Mouse (Mus musculus) embryonic facial prominence, embryonic 11.5 days (tissue): ENCODE results near the gene Prickle3. TPM values are rescaled to one million over a fixed set of nuclear protein-coding genes. Genes with fewer than 3 reads are reported as not detected.
A peak's percentile ranks its signal among the peaks of the same experiment; 100 is the strongest.

ENCODE experiments used
- ATAC-seq: fragments of 200-750 bp; cut with Nextera tagmentation; replicated peaks from 2 replicates; pipeline ENCODE4 v1.8.0; 2017; ENCODE audit warnings: low read depth; ENCODE audit not compliant: insufficient number of reproducible peaks, low FRiP score, low TSS enrichment
- DNase-seq: peaks from one replicate; pipeline ENCODE4 v3.0.0-alpha.2; 2015; ENCODE audit warnings: low spot score
- H3K27ac ChIP-seq: fragments of 300-500 bp; sonication (generic); replicated peaks from 2 replicates; pipeline ENCODE4 v1.5.1; 2014; ENCODE audit warnings: mild to moderate bottlenecking, low read depth, low read length, control low read depth
- H3K27me3 ChIP-seq: fragments of 300-500 bp; sonication (generic); 2 replicates; pipeline ENCODE4 v1.6.1; 2014; ENCODE audit warnings: mild to moderate bottlenecking, low read length, moderate library complexity, mixed read lengths; ENCODE audit not compliant: control insufficient read depth, insufficient read depth
- H3K36me3 ChIP-seq: fragments of 300-500 bp; sonication (generic); replicated peaks from 2 replicates; pipeline ENCODE4 v1.6.1; 2014; ENCODE audit warnings: low read depth, mild to moderate bottlenecking, low read length, moderate library complexity, mixed read lengths; ENCODE audit not compliant: control insufficient read depth, insufficient read depth
- H3K4me1 ChIP-seq: fragments of 300-500 bp; sonication (generic); 2 replicates; pipeline ENCODE4 v1.6.1; 2014; ENCODE audit warnings: low read length, mixed read lengths; ENCODE audit not compliant: control insufficient read depth, insufficient read depth
- H3K4me2 ChIP-seq: fragments of 300-500 bp; sonication (generic); 2 replicates; pipeline ENCODE4 v1.6.1; 2014; ENCODE audit warnings: low read depth, mild to moderate bottlenecking, control low read depth, low read length, moderate library complexity
- H3K4me3 ChIP-seq: fragments of 300-500 bp; sonication (generic); 2 replicates; pipeline ENCODE4 v1.5.1; 2014; ENCODE audit warnings: low read depth, low read length, control low read depth
- H3K9ac ChIP-seq: fragments of 300-500 bp; sonication (generic); replicated peaks from 2 replicates; pipeline ENCODE4 v1.6.1; 2014; ENCODE audit warnings: mild to moderate bottlenecking, control low read depth, low read length
- H3K9me3 ChIP-seq: fragments of 300-500 bp; sonication (generic); replicated peaks from 2 replicates; pipeline ENCODE4 v1.6.1; 2016; ENCODE audit warnings: mild to moderate bottlenecking, low read length, inconsistent platforms, mixed read lengths; ENCODE audit not compliant: control insufficient read depth
- WGBS: fragments of 180-500 bp; shearing (Covaris S2); extraction: QIAGEN DNeasy Blood & Tissue Kit; methylation state at CpG from one replicate; pipeline ENCODE4 v1.1.7; 2014; 5-methylcytosine and 5-hydroxymethylcytosine counted together
- polyA plus RNA-seq: library from polyadenylated mRNA; unstranded; fragments of >200 nt; fragmentation: Nextera tagmentation; extraction: Ambion mirVana; gene quantifications from 2 replicates; pipeline ENCODE4 v1.2.1, GENCODE M21; 2014

The Prickle3 gene
- polyA plus RNA-seq, 1 experiment from 2014 or later = 2.6 TPM

- Histone ChIP-seq H3K36me3 (no peaks in the 10 kb centered on the region), H3K4me3 (0 out of 2 replicates have a peak overlapping the region, but pooled peaks have one; percentile 8), H3K4me2 (peak overlapping the region; percentile 33), H3K27ac (no peak overlapping the region), H3K4me1 (no peaks in the 10 kb centered on the region), H3K9ac (no peak overlapping the region; the same call in 1 of the 2 replicates), H3K9me3 (no peaks in the 10 kb centered on the region), H3K27me3 (no peaks in the 10 kb centered on the region)
- no peak for ATAC-seq
- WGBS = 29% methylated on average over 28 of the region's 28 CpGs
- peak; percentile 36 for DNase-seq
These were observed 17.4 kb downstream of the Prickle3 start for GRCm38 (mm10) chrX:7674284-7675000.

GRCm38 (mm10) chrX:7675001-7675380 lies 17.9 kb downstream of the Prickle3 start:
- ATAC-seq (no peak), DNase-seq (no peak)
- peak overlapping the region; percentile 33 for H3K4me2 ChIP-seq
- no peaks in the 10 kb centered on the region for H3K9me3 ChIP-seq
- no peaks in the 10 kb centered on the region for H3K4me1 ChIP-seq
- H3K9ac ChIP-seq = no peak overlapping the region
- no peaks in the 10 kb centered on the region for H3K36me3 ChIP-seq
- no peaks in the 10 kb centered on the region for H3K27me3 ChIP-seq
- H3K27ac ChIP-seq = no peak overlapping the region
- 41% methylated on average over 10 of the region's 10 CpGs for WGBS
- 0 out of 2 replicates have a peak overlapping the region, but pooled peaks have one; percentile 8 for H3K4me3 ChIP-seq

GRCm38 (mm10) chrX:7678986-7679385 lies 21.9 kb downstream of the Prickle3 start:
- 45% methylated on average over 3 of the region's 3 CpGs for WGBS
- Histone ChIP-seq H3K9ac (no peak overlapping the region), H3K4me1 (no peaks in the 10 kb centered on the region), H3K4me2 (no peak overlapping the region), H3K4me3 (no peak overlapping the region), H3K27me3 (no peaks in the 10 kb centered on the region), H3K27ac (no peak overlapping the region), H3K9me3 (no peaks in the 10 kb centered on the region), H3K36me3 (no peaks in the 10 kb centered on the region)
- DNase-seq (no peak), ATAC-seq (no peak)

DNA sequence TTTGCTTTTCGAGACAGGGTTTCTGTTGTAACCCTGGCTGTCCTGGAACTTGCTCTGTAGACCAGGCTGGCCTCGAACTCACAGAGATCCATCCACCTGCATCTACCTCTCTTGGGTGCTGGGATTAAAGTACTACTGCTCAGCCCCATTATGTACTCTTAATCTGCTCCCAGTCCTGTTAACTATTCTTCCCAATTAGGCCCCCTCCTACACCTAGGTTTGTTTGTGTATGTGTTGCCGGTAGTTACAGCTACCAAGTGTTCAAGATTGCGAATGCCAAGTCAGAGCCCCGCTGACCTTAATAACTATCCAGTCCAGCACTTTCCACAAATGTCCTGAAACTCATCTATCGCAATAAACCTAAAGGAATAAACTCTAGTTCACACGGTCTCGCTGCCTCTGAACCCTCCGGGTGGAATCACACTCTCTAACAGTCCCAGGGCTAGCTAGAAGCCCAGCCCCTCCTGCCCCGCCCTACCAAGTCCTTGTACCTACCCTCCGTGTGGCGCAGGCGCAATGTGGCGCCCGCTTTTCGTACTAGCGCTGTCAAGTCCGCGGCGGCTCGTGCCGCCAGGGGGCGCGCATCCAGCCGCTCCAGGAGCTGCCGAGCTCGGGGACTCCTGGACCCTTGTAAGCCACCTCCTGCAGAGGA lies 22.5 kb downstream of the Prickle3 start:
- H3K4me1 ChIP-seq = no peaks in the 10 kb centered on the region
- ATAC-seq (peak; percentile 94), DNase-seq (peak; percentile 91)
- H3K4me3 ChIP-seq = peak overlapping the region; percentile 3; the same call in 1 of the 2 replicates
- peak overlapping the region; percentile 34; the same call in 1 of the 2 replicates for H3K9ac ChIP-seq
- 20% methylated on average over 27 of the region's 27 CpGs for WGBS
- H3K27me3 ChIP-seq = no peaks in the 10 kb centered on the region
- H3K36me3 ChIP-seq = no peaks in the 10 kb centered on the region
- peak overlapping the region; percentile 30 for H3K4me2 ChIP-seq
- H3K9me3 ChIP-seq = no peaks in the 10 kb centered on the region
- H3K27ac ChIP-seq = no peak overlapping the region

DNA sequence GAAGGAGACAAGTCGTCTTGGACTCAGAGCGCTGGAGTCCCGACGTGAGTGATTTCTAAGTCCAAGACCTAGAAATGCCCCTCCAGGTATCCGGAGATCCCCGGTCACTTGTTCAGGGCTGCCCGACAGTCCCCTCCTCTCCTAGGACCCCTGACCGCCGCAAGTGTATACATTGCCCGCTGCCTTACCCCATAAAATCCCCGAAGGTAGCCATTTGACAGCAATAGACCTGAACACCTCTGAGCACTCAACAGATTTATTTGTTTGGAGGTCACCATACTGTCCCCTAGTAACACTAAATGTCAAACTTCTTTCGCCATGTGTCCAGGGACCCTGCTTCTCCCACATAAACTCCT lies 23.0 kb downstream of the Prickle3 start:
- Histone ChIP-seq H3K4me3 (peak overlapping the region; percentile 3; the same call in 1 of the 2 replicates), H3K4me1 (no peaks in the 10 kb centered on the region), H3K36me3 (no peaks in the 10 kb centered on the region), H3K9me3 (no peaks in the 10 kb centered on the region), H3K27me3 (no peaks in the 10 kb centered on the region), H3K27ac (no peak overlapping the region), H3K4me2 (peak overlapping the region; percentile 25), H3K9ac (peak overlapping the region; percentile 34; the same call in 1 of the 2 replicates)
- peak; percentile 37; the same call in 1 of the 2 replicates for ATAC-seq
- no peak for DNase-seq
- 25% methylated on average over 12 of the region's 12 CpGs for WGBS

DNA sequence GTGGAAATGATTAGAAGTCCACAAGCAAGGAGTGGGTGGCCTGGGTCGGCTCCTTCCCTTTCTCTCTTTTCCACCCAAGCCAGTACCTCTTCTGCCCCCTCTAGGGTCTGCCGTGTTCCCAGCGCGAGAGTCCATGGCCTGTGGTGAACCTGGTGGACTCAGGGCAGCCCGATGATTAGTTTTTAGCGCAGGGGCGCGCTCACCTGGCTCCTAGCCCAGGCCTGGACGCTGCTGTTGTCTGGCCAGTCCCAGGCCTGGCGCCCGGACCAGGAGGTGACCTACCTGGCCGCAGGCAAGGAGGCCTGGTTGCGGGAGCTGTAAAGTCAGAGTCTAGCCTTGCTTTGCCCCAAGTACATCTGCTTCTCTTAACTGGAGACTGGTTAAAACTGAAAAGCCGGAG lies 23.8 kb downstream of the Prickle3 start, which contains the start of gene Magix:
Magix (minus strand) TSS at position 388 of the 400 bp plus-strand sequence.
- Histone ChIP-seq H3K4me3 (no peak within 1 kb of the TSS), H3K27me3 (no peaks in the 10 kb centered on the region), H3K36me3 (no peaks in the 10 kb centered on the region), H3K27ac (no peak within 1 kb of the TSS), H3K9me3 (no peaks in the 10 kb centered on the region), H3K4me2 (peak within 1 kb of the TSS; percentile 25), H3K9ac (peak within 1 kb of the TSS; percentile 34; the same call in 1 of the 2 replicates), H3K4me1 (no peaks in the 10 kb centered on the region)
- 61% methylated on average over 14 of the region's 14 CpGs for WGBS
- no peak for ATAC-seq
- no peak for DNase-seq

- 96% methylated on average over 2 of the region's 2 CpGs for WGBS
These were observed 31.3 kb downstream of the Prickle3 start for GRCm38 (mm10) chrX:7688321-7688720.

DNA sequence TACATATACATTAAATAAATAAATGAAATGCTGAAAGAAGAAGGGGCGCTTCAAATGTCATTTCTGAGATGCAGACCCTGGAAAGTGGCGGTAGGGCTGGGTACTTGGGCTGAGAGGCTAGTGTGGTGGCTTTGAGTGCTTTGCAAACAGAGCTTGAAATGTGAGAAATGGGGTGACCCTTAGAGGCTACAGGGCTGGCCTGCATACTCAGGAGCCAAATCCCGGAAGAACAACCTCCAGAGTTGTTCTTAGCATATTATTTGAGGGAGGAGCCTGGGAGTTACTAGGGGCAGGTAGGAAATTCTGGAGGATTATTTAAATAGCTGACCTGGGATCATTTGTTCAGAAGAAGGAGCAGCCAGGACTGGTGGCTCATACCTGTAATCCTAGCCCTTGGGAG lies 33.4 kb downstream of the Prickle3 start:
- DNase-seq = no peak
- ATAC-seq = no peak
- H3K36me3 ChIP-seq = no peaks in the 10 kb centered on the region
- H3K9ac ChIP-seq = no peak overlapping the region
- no peaks in the 10 kb centered on the region for H3K27me3 ChIP-seq
- WGBS = 59% methylated on average over 3 of the region's 3 CpGs
- H3K27ac ChIP-seq = no peak overlapping the region
- H3K4me2 ChIP-seq = no peak overlapping the region
- no peaks in the 10 kb centered on the region for H3K9me3 ChIP-seq
- H3K4me1 ChIP-seq = no peaks in the 10 kb centered on the region
- H3K4me3 ChIP-seq = no peak overlapping the region

More at GRCm38 (mm10) chrX:7688321-7688720, 31.3 kb downstream of the Prickle3 start:
- DNase-seq (no peak), ATAC-seq (no peak)
- Histone ChIP-seq H3K9me3 (no peaks in the 10 kb centered on the region), H3K4me1 (no peaks in the 10 kb centered on the region), H3K9ac (no peak overlapping the region), H3K27me3 (no peaks in the 10 kb centered on the region), H3K4me3 (no peak overlapping the region), H3K36me3 (no peaks in the 10 kb centered on the region), H3K4me2 (no peak overlapping the region), H3K27ac (no peak overlapping the region)
